Comparison of ENCODE assay signal across 8 mouse cellular contexts in genomic region chr5:138996322-138997073, GRCm38 (mm10). TPM values are rescaled to one million over a fixed set of nuclear protein-coding genes. Genes with fewer than 3 reads are reported as not detected.
DNase-seq lines count a peak whose midpoint lies in the region; ATAC-seq and TF ChIP-seq lines count a peak whose summit lies in the region.

No protein-coding gene starts in this region.

- H3K9ac ChIP-seq in midbrain, embryonic 11.5 days (ENCODE audit: low read length), result no peak overlapping the region

- H3K4me1 ChIP-seq in thymus, adult 2 months (replicated peaks; ENCODE audit: control insufficient read depth, insufficient read depth, low read length), result 0 out of 2 replicates have a peak, but pooled peaks cover 5% of the 10 kb centered on the region
- H3K4me1 ChIP-seq in heart, embryonic 10.5 days, result peaks cover 66% of the 10 kb centered on the region
- H3K4me1 ChIP-seq in midbrain, embryonic 11.5 days (ENCODE audit: control insufficient read depth, insufficient read depth, low read length), result peaks cover 41% of the 10 kb centered on the region

- H3K9me3 ChIP-seq in heart, embryonic 10.5 days, result no peaks in the 10 kb centered on the region
- no peaks in the 10 kb centered on the region for H3K9me3 ChIP-seq in midbrain, embryonic 11.5 days (ENCODE audit: control insufficient read depth, low read length)

- H3K4me3 ChIP-seq in thymus, adult 2 months (ENCODE audit: control insufficient read depth, insufficient read depth, low read length), result peak overlapping the region; percentile 8; the same call in 1 of the 2 replicates
- peak overlapping the region; percentile 83 for H3K4me3 ChIP-seq in heart, embryonic 10.5 days
- peak overlapping the region; percentile 63 for H3K4me3 ChIP-seq in midbrain, embryonic 11.5 days (ENCODE audit: low read depth, low read length)

- 24% methylated on average over 24 of the region's 24 CpGs for WGBS in thymus, adult 2 months
- 3% methylated on average over 24 of the region's 24 CpGs for WGBS in heart, embryonic 10.5 days
- under 1% methylated on average over 24 of the region's 24 CpGs for WGBS in midbrain, embryonic 11.5 days

- no peak overlapping the region for H3K27ac ChIP-seq in thymus, adult 2 months (ENCODE audit: control insufficient read depth, insufficient read depth, low read length)
- peak overlapping the region; percentile 95 for H3K27ac ChIP-seq in heart, embryonic 10.5 days
- no peak overlapping the region for H3K27ac ChIP-seq in midbrain, embryonic 11.5 days (ENCODE audit: low read depth, low read length)

- ATAC-seq in midbrain, embryonic 11.5 days (ENCODE audit: low FRiP score), result peak; percentile 5; the same call in 1 of the 2 replicates

- DNase-seq in thymus, adult 2 months, result no peak
- DNase-seq in thymus, postnatal 14 days, result no peak
- peak; percentile 61 to 62 for DNase-seq in cerebellum, postnatal 10 days
- DNase-seq in heart, embryonic 10.5 days (ENCODE audit: low spot score), result peak; percentile 80
- peak; percentile 57 to 61 for DNase-seq in layer of hippocampus, postnatal 10 days (ENCODE audit: low spot score in 2 of 2)
- DNase-seq in midbrain, embryonic 11.5 days (ENCODE audit: low spot score, missing footprints), result peak; percentile 94
- DNase-seq in c-Kit-positive CD71-positive TER-119-positive erythroid progenitor cells, embryonic 14.5 days (ENCODE audit: low spot score), result no peak
- no peak for DNase-seq in spleen, postnatal 4 days (ENCODE audit: low spot score in 2 of 2)

- no peaks in the 10 kb centered on the region for H3K36me3 ChIP-seq in thymus, adult 2 months (ENCODE audit: control insufficient read depth, insufficient read depth, low read length)
- H3K36me3 ChIP-seq in heart, embryonic 10.5 days, result 0 out of 2 replicates have a peak, but pooled peaks cover 4% of the 10 kb centered on the region
- no peaks in the 10 kb centered on the region for H3K36me3 ChIP-seq in midbrain, embryonic 11.5 days (ENCODE audit: control insufficient read depth, insufficient read depth, low read length)

- peak overlapping the region; percentile 98 for H3K4me2 ChIP-seq in midbrain, embryonic 11.5 days

- no peak for TF ChIP-seq CTCF in thymus, adult 2 months (IDR thresholded peaks at IDR 0.05; ENCODE audit: borderline replicate concordance, control insufficient read depth, extremely low read depth, insufficient read depth, low read length, poor library complexity)

- TF ChIP-seq POLR2A in thymus, adult 2 months (IDR thresholded peaks at IDR 0.05; ENCODE audit: control insufficient read depth, extremely low read depth, insufficient read depth, low read length, poor library complexity), result no peak

- H3K27me3 ChIP-seq in thymus, adult 2 months (ENCODE audit: control insufficient read depth, insufficient read depth, low read length), result peaks cover 39% of the 10 kb centered on the region
- peaks cover 84% of the 10 kb centered on the region for H3K27me3 ChIP-seq in heart, embryonic 10.5 days (ENCODE audit: insufficient read depth, poor library complexity, severe bottlenecking)
- H3K27me3 ChIP-seq in midbrain, embryonic 11.5 days (ENCODE audit: control insufficient read depth, insufficient read depth, low read length), result peaks cover 78% of the 10 kb centered on the region

RNA-seq across cellular contexts. Expression of gene Pdgfa, which starts 0.7 kb away (rescaled TPM):
- polyA plus RNA-seq in thymus, adult 2 months (2012; rRNA removed), result 10.7 and 12.6 TPM in 2 replicates
- 22.5 and 23.6 TPM in 2 replicates for polyA plus RNA-seq in heart, embryonic 10.5 days (2016; fragmentation: Nextera tagmentation; extraction: Ambion mirVana)
- total RNA-seq in layer of hippocampus, postnatal 10 days (2021), result 10 to 100 TPM; 49.2 to 58.5 TPM
- 3.3 and 3.9 TPM in 2 replicates for polyA plus RNA-seq in midbrain, embryonic 11.5 days (2014; fragmentation: Nextera tagmentation; extraction: Ambion mirVana)

Comparison
In these comparisons a context has a peak if more than half of its experiments do, and no peak if none do; other contexts are left out.
1. DNase-seq: peak in cerebellum, postnatal 10 days (2 of 2), heart, embryonic 10.5 days (single experiment), layer of hippocampus, postnatal 10 days (2 of 2) and midbrain, embryonic 11.5 days (single experiment); none in thymus, adult 2 months (single experiment), thymus, postnatal 14 days (single experiment), c-Kit-positive CD71-positive TER-119-positive erythroid progenitor cells, embryonic 14.5 days (single experiment) and spleen, postnatal 4 days (0 of 2).
2. H3K4me3 ChIP-seq: peak in every context shown above with its lines; median percentile 83 in heart, embryonic 10.5 days; 63 in midbrain, embryonic 11.5 days; 8 in thymus, adult 2 months.